Comparison of ENCODE assay signal across 8 mouse cellular contexts in genomic region chr11:95648827-95649226, GRCm38 (mm10). TPM values are rescaled to one million over a fixed set of nuclear protein-coding genes. Genes with fewer than 3 reads are reported as not detected.
DNase-seq lines count a peak whose midpoint lies in the region; ATAC-seq and TF ChIP-seq lines count a peak whose summit lies in the region.

No protein-coding gene starts in this region.

- peak; percentile 50 for DNase-seq in CD4-positive helper T cell, adult 2 months (ENCODE audit: low read depth, low spot score)
- peak; percentile 66 for DNase-seq in adrenal gland, adult 8-10 months
- DNase-seq in embryo, embryonic 9.5 days (ENCODE audit: extremely low spot score): peak; percentile 83
- peak; percentile 50 for DNase-seq in heart, postnatal 0 days (ENCODE audit: low spot score)
- DNase-seq in kidney, postnatal 4 days: peak; percentile 88 to 89
- DNase-seq in lung, embryonic 14.5 days: peak; percentile 94
- peak; percentile 80 for DNase-seq in right cerebral cortex, postnatal 14 days
- peak; percentile 49 for DNase-seq in urinary bladder, postnatal 10 days (ENCODE audit: low spot score)

- H3K4me1 ChIP-seq in heart, postnatal 0 days (ENCODE audit: control insufficient read depth, insufficient read depth): 0 out of 2 replicates have a peak, but pooled peaks cover 5% of the 10 kb centered on the region
- peaks cover 8% of the 10 kb centered on the region for H3K4me1 ChIP-seq in lung, embryonic 14.5 days (ENCODE audit: insufficient read depth)

- no peaks in the 10 kb centered on the region for H3K9me3 ChIP-seq in heart, postnatal 0 days (replicated peaks; ENCODE audit: control insufficient read depth, low read length)
- no peaks in the 10 kb centered on the region for H3K9me3 ChIP-seq in lung, embryonic 14.5 days (ENCODE audit: low read depth, low read length)

- TF ChIP-seq CTCF in heart, postnatal 0 days (IDR thresholded peaks at IDR 0.05; ENCODE audit: low read depth): peak; percentile 98
- peak; percentile 99 for TF ChIP-seq CTCF in lung, embryonic 14.5 days (IDR thresholded peaks at IDR 0.05; ENCODE audit: low read depth)

- H3K36me3 ChIP-seq in heart, postnatal 0 days (replicated peaks; ENCODE audit: control insufficient read depth, insufficient read depth, low read length): no peaks in the 10 kb centered on the region
- no peaks in the 10 kb centered on the region for H3K36me3 ChIP-seq in lung, embryonic 14.5 days (ENCODE audit: insufficient read depth)

- no peak overlapping the region for H3K4me2 ChIP-seq in heart, postnatal 0 days (ENCODE audit: low read depth, low read length)
- H3K4me2 ChIP-seq in lung, embryonic 14.5 days: no peak overlapping the region

- WGBS in heart, postnatal 0 days: 7% methylated on average over 4 of the region's 4 CpGs
- WGBS in lung, embryonic 14.5 days: 0% methylated on average over 4 of the region's 4 CpGs

- no peak overlapping the region for H3K9ac ChIP-seq in heart, postnatal 0 days (replicated peaks; ENCODE audit: low read depth, low read length)
- H3K9ac ChIP-seq in lung, embryonic 14.5 days: no peak overlapping the region

- TF ChIP-seq EP300 in heart, postnatal 0 days (IDR thresholded peaks at IDR 0.05; ENCODE audit: low read depth): no peak

- peaks cover 45% of the 10 kb centered on the region for H3K27me3 ChIP-seq in heart, postnatal 0 days (ENCODE audit: control insufficient read depth, insufficient read depth, low read length)
- H3K27me3 ChIP-seq in lung, embryonic 14.5 days (ENCODE audit: insufficient read depth, low read length): peaks cover 19% of the 10 kb centered on the region

- no peak overlapping the region for H3K27ac ChIP-seq in heart, postnatal 0 days (ENCODE audit: low read depth)
- no peak overlapping the region for H3K27ac ChIP-seq in lung, embryonic 14.5 days (ENCODE audit: low read depth)

- ATAC-seq in heart, postnatal 0 days (ENCODE audit: insufficient read depth, low read depth): peak; percentile 65; the same call in 1 of the 2 replicates
- ATAC-seq in lung, embryonic 14.5 days (ENCODE audit: insufficient read depth): peak; percentile 45

- no peak overlapping the region for H3K4me3 ChIP-seq in heart, postnatal 0 days (ENCODE audit: low read depth, low read length)
- H3K4me3 ChIP-seq in lung, embryonic 14.5 days (ENCODE audit: low read depth, low read length): no peak overlapping the region

RNA-seq across cellular contexts. Expression of gene Phb, which starts 17.9 kb away (rescaled TPM):
- 100 to 1,000 TPM; 283 to 358 (median 307) TPM for total RNA-seq in adrenal gland, adult 8-10 months (2022)
- total RNA-seq in heart, postnatal 0 days (2014; rRNA removed; ENCODE audit: low replicate concordance): 349 and 446 TPM in 2 replicates
- polyA plus RNA-seq in heart, postnatal 0 days (2015; fragmentation: Nextera tagmentation; extraction: Ambion mirVana): 432 and 435 TPM in 2 replicates
- 220 and 252 TPM in 2 replicates for polyA plus RNA-seq in lung, embryonic 14.5 days (2014; fragmentation: Nextera tagmentation; extraction: Ambion mirVana)
